Mouse (Mus musculus) lung, embryonic 14.5 days (tissue): Measurements from ENCODE around the gene Phf24. TPM values are rescaled to one million over a fixed set of nuclear protein-coding genes. Genes with fewer than 3 reads are reported as not detected.

Source experiments
- ATAC-seq: fragments of 200-750 bp; cut with Nextera tagmentation; 2 replicates; pipeline ENCODE4 v1.8.0; 2017; ENCODE audit warnings: mild to moderate bottlenecking, moderate TSS enrichment, moderate library complexity; ENCODE audit not compliant: insufficient read depth
- DNase-seq: peaks from one replicate; pipeline ENCODE4 v3.0.0-alpha.2; 2015
- H3K27ac ChIP-seq: fragments of 300-500 bp; sonication (generic); 2 replicates; pipeline ENCODE4 v1.5.1; 2014; ENCODE audit warnings: low read depth, mild to moderate bottlenecking, moderate library complexity
- H3K27me3 ChIP-seq: fragments of 300-500 bp; sonication (generic); 2 replicates; pipeline ENCODE4 v1.6.1; 2014; ENCODE audit warnings: low read length, control low read depth; ENCODE audit not compliant: insufficient read depth
- H3K36me3 ChIP-seq: fragments of 300-500 bp; sonication (generic); 2 replicates; pipeline ENCODE4 v1.6.1; 2014; ENCODE audit warnings: control low read depth; ENCODE audit not compliant: insufficient read depth
- H3K4me1 ChIP-seq: fragments of 300-500 bp; sonication (generic); 2 replicates; pipeline ENCODE4 v1.6.1; 2014; ENCODE audit warnings: antibody characterized with exemption, control low read depth; ENCODE audit not compliant: insufficient read depth
- H3K4me2 ChIP-seq: fragments of 300-500 bp; sonication (generic); 2 replicates; pipeline ENCODE4 v1.6.1; 2014; ENCODE audit warnings: mild to moderate bottlenecking
- H3K4me3 ChIP-seq: fragments of 300-500 bp; sonication (generic); 2 replicates; pipeline ENCODE4 v1.5.1; 2014; ENCODE audit warnings: low read depth, low read length
- H3K9ac ChIP-seq: fragments of 300-500 bp; sonication (generic); 2 replicates; pipeline ENCODE4 v1.6.1; 2014
- H3K9me3 ChIP-seq: fragments of 300-500 bp; sonication (generic); 2 replicates; pipeline ENCODE4 v1.6.1; 2016; ENCODE audit warnings: low read depth, low read length, control low read depth
- CTCF ChIP-seq: IDR thresholded peaks from 2 replicates; pipeline ENCODE4 v1.5.1; 2016; ENCODE audit warnings: antibody characterized with exemption, low read depth
- WGBS: fragments of 180-500 bp; shearing (Covaris S2); extraction: QIAGEN DNeasy Blood & Tissue Kit; methylation state at CpG from one replicate; pipeline ENCODE4 v1.1.7; 2014; 5-methylcytosine and 5-hydroxymethylcytosine counted together
- polyA plus RNA-seq: library from polyadenylated mRNA; unstranded; fragments of >200 nt; fragmentation: Nextera tagmentation; extraction: Ambion mirVana; gene quantifications from 2 replicates; pipeline ENCODE4 v1.2.1, GENCODE M21; 2014

Phf24 gene
- polyA plus RNA-seq, 1 experiment from 2014 or later = 0.53 TPM

DNA sequence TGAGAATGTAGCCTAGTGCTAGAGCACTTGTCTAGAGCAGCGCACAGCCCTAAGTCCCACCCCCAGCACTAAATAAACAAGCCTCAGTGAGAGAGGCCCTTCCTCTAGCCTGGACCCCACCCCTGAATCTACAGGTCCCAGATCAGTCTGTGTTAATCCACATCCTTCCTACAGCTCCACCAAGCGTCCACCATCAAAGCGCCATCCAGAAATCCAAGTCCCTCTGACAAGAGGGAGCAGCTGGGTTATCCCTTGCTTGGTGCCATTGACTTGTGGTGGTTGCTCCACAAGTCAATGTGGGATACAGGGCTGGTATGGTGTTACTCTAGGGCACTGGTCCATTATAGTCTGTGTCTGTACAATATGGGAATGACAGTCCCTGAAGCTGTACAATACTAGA is 38.7 kb downstream of the Phf24 start:
- no peak for ATAC-seq
- H3K9ac ChIP-seq = no peak overlapping the region

DNA sequence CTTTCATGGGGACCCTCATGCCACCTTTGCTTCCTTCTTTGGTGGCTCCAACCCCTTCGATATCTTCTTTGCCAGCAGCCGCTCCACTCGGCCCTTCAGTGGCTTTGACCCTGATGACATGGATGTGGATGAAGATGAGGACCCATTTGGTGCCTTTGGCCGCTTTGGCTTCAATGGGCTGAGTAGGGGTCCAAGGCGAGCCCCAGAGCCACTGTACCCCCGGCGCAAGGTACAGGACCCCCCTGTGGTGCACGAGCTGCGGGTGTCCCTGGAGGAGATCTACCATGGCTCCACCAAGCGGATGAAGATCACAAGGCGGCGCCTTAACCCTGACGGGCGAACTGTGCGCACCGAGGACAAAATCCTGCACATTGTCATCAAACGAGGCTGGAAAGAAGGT is 40.1 kb downstream of the Phf24 start:
- 92% methylated on average over 17 of the region's 17 CpGs for WGBS
- H3K4me1 ChIP-seq = no peaks in the 10 kb centered on the region
- H3K27me3 ChIP-seq = no peaks in the 10 kb centered on the region
- H3K36me3 ChIP-seq = peaks cover 30% of the 10 kb centered on the region
- H3K9ac ChIP-seq = no peak overlapping the region
- H3K9me3 ChIP-seq = no peaks in the 10 kb centered on the region
- no peak for TF ChIP-seq CTCF
- no peak overlapping the region for H3K4me3 ChIP-seq
- no peak overlapping the region for H3K4me2 ChIP-seq
- DNase-seq = no peak
- ATAC-seq = no peak
- no peak overlapping the region for H3K27ac ChIP-seq

More for the DNA sequence above, 38.7 kb downstream of the Phf24 start:
- Histone ChIP-seq H3K27ac (no peak overlapping the region), H3K27me3 (no peaks in the 10 kb centered on the region), H3K4me1 (peaks cover 5% of the 10 kb centered on the region; the same call in 1 of the 2 replicates), H3K4me2 (no peak overlapping the region), H3K9me3 (no peaks in the 10 kb centered on the region), H3K36me3 (peaks cover 30% of the 10 kb centered on the region), H3K4me3 (no peak overlapping the region)
- no peak for DNase-seq
- TF ChIP-seq CTCF = no peak
- WGBS = 80% methylated on average over 3 of the region's 3 CpGs

DNA sequence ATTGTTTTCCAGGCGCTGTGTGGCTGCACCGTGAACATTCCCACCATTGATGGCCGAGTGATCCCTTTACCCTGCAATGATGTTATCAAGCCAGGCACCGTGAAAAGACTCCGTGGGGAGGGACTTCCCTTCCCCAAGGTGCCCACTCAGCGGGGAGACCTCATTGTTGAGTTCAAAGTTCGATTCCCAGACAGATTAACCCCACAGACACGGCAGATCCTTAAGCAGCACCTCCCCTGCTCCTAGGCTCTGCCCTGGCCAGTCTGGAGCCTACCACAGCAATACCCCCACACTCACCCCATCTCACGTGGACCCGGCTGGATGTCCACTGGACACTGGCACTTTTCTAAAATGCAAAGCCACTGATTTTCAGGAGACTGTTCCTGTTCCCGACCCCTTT is 40.8 kb downstream of the Phf24 start:
- Histone ChIP-seq H3K27me3 (no peaks in the 10 kb centered on the region), H3K36me3 (peaks cover 30% of the 10 kb centered on the region), H3K9me3 (no peaks in the 10 kb centered on the region), H3K27ac (no peak overlapping the region), H3K9ac (no peak overlapping the region), H3K4me2 (no peak overlapping the region), H3K4me1 (no peaks in the 10 kb centered on the region), H3K4me3 (no peak overlapping the region)
- ATAC-seq (no peak), DNase-seq (no peak)
- no peak for TF ChIP-seq CTCF
- 81% methylated on average over 11 of the region's 11 CpGs for WGBS

DNA sequence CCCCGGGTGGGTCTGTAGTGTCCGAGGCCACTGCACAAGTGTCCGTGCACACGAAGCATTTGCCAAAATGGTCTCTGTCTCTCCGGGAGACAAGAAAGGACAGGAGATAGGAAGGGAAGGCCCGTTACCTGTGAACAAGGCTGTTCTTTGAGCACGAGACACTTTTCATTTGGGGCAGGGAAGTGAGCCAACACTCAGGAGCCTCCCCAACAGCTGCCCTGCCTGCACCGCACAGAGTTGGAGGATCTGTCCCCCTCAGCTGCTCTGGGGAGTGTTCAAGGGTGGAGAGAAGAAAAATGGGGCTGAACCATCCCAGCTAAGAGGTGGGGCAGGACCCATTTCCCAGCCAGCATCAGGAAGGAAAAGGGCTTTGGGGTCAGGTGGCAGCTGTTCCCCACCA is 41.5 kb downstream of the Phf24 start:
- no peak overlapping the region for H3K9ac ChIP-seq
- H3K27ac ChIP-seq = no peak overlapping the region
- H3K27me3 ChIP-seq = no peaks in the 10 kb centered on the region
- no peak for TF ChIP-seq CTCF
- WGBS = 85% methylated on average over 8 of the region's 8 CpGs
- no peak overlapping the region for H3K4me3 ChIP-seq
- no peaks in the 10 kb centered on the region for H3K4me1 ChIP-seq
- H3K9me3 ChIP-seq = no peaks in the 10 kb centered on the region
- H3K36me3 ChIP-seq = peaks cover 30% of the 10 kb centered on the region
- no peak for DNase-seq
- no peak overlapping the region for H3K4me2 ChIP-seq
- ATAC-seq = no peak

DNA sequence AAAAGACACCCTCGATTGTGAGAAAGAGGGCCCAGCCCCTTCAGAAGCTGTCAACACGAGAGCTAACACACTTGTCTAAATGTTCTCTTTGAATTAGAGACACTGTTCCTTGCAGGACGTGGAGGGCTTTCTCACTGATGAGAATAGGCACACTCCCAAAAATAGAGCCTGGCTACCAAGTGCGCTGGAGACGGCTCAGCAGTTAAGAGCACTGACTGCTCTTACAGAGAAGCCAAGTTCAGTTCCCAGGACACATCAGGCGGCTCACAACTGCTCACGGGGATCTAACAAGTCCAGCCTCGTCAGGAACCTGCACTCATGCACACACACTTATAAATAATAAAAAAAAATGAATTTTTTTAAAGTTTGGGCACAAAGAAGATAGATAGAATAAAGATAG is 42.5 kb downstream of the Phf24 start:
- Histone ChIP-seq H3K27me3 (no peaks in the 10 kb centered on the region), H3K4me2 (no peak overlapping the region), H3K36me3 (peaks cover 30% of the 10 kb centered on the region), H3K27ac (no peak overlapping the region), H3K9ac (no peak overlapping the region), H3K9me3 (no peaks in the 10 kb centered on the region), H3K4me1 (no peaks in the 10 kb centered on the region), H3K4me3 (no peak overlapping the region)
- TF ChIP-seq CTCF = no peak
- DNase-seq (no peak), ATAC-seq (no peak)
- WGBS = 57% methylated on average over 8 of the region's 8 CpGs

DNA sequence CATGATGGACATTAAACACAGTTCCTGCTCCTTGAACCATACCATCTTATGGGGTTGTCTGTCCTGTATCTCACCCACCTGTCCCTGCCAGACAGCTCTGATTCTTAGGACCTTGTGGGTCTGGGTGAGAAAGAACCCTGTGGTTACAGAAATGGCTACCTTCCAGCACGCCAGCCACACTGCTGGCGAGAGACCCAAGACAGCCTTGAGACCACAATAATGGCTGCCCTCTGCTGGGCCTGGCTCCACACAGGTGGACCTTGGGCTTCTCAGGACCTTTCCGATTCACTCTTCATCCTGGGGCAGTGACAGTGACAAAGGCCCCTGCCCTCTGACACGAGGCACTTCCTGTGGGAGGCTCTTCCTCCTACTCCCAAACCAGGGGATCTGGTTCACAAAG is 42.9 kb downstream of the Phf24 start:
- Histone ChIP-seq H3K9ac (no peak overlapping the region), H3K4me3 (no peak overlapping the region), H3K9me3 (no peaks in the 10 kb centered on the region), H3K4me2 (no peak overlapping the region), H3K27ac (0 out of 2 replicates have a peak overlapping the region, but pooled peaks have one; percentile 4), H3K27me3 (no peaks in the 10 kb centered on the region), H3K36me3 (peaks cover 30% of the 10 kb centered on the region), H3K4me1 (no peaks in the 10 kb centered on the region)
- TF ChIP-seq CTCF = no peak
- ATAC-seq (no peak), DNase-seq (no peak)
- 62% methylated on average over 4 of the region's 4 CpGs for WGBS

DNA sequence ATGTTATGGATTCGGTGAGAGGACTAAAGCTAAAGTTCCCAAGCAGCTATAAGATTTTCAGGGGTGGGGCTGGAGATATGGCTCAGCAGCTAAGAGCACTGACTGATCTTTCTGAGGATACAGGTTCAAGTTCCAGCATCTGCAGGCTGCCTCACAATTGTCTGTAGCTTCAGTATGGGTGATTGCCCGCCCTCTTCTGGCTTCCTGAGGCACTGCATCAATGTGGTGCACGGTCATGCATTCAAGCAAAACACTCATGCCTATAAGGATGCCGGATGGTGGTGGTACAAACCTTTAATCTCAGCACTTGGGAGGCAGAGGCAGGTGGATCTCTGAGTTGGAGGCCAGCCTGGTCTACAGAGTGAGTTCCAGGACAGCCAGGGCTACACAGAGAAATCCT is 45.1 kb downstream of the Phf24 start:
- ATAC-seq (no peak), DNase-seq (peak; percentile 75)
- no peaks in the 10 kb centered on the region for H3K4me1 ChIP-seq
- peak; percentile 76 for TF ChIP-seq CTCF
- WGBS = 22% methylated on average over 4 of the region's 4 CpGs
- H3K4me3 ChIP-seq = no peak overlapping the region
- H3K36me3 ChIP-seq = peaks cover 17% of the 10 kb centered on the region
- no peak overlapping the region for H3K4me2 ChIP-seq
- H3K27me3 ChIP-seq = no peaks in the 10 kb centered on the region
- H3K9ac ChIP-seq = no peak overlapping the region
- no peaks in the 10 kb centered on the region for H3K9me3 ChIP-seq
- no peak overlapping the region for H3K27ac ChIP-seq

DNA sequence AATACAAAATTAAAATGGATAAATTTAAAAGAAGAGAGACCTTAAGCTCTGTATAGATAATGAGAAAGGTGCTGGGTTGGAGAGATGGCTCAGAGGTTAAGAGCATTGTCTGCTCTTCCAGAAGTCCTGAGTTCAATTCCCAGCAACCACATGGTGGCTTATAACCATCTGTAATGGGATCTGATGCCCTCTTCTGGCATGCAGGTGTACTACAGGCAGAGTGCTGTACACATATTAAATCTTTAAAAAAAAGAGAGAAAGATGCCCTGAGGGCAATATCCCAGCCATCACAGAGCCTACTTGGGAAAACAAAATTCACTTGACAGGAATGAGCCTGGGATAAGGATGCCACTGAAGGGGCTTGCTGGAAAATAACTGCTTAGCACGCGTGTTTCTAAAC is 47.0 kb downstream of the Phf24 start:
- DNase-seq (no peak), ATAC-seq (no peak)
- WGBS = 91% methylated on average over 2 of the region's 2 CpGs
- Histone ChIP-seq H3K36me3 (0 out of 2 replicates have a peak, but pooled peaks cover 3% of the 10 kb centered on the region), H3K9ac (no peak overlapping the region), H3K27ac (no peak overlapping the region), H3K9me3 (no peaks in the 10 kb centered on the region), H3K4me2 (no peak overlapping the region), H3K27me3 (no peaks in the 10 kb centered on the region), H3K4me1 (no peaks in the 10 kb centered on the region), H3K4me3 (no peak overlapping the region)
- peak; percentile 29; the same call in 1 of the 2 replicates for TF ChIP-seq CTCF
